Mouse (Mus musculus) frontal cortex, postnatal 10 days (tissue): ENCODE measurements around the gene Ppfibp1.

Source experiments
- DNase-seq, 2 experiments: peaks; one replicate each; pipeline ENCODE4 v3.0.0; 2022; ENCODE audit warnings: low spot score in 2 of 2, mixed read lengths in 1 of 2

Ppfibp1 gene

GRCm38 (mm10) chr6:146881896-146882770, 6.2 kb upstream of the Ppfibp1 start:
- no peak for DNase-seq

GRCm38 (mm10) chr6:146883426-146883825, 4.9 kb upstream of the Ppfibp1 start:
- no peak for DNase-seq

- no peak for DNase-seq
Measured at GRCm38 (mm10) chr6:146884171-146884570, 4.1 kb upstream of the Ppfibp1 start.

- no peak for DNase-seq
Measured at GRCm38 (mm10) chr6:146884851-146885250, 3.4 kb upstream of the Ppfibp1 start.

- no peak for DNase-seq
Measured at GRCm38 (mm10) chr6:146888660-146889490, 588 bp downstream of the Ppfibp1 start.

- DNase-seq, result no peak
Measured at GRCm38 (mm10) chr6:146890215-146890614, 1.9 kb downstream of the Ppfibp1 start.

GRCm38 (mm10) chr6:146890633-146891032, 2.3 kb downstream of the Ppfibp1 start:
- DNase-seq, result no peak

- DNase-seq, result no peak
Measured at GRCm38 (mm10) chr6:146893890-146894289, 5.6 kb downstream of the Ppfibp1 start.

GRCm38 (mm10) chr6:146898709-146899108, 10.4 kb downstream of the Ppfibp1 start:
- no peak for DNase-seq

GRCm38 (mm10) chr6:146899647-146900046, 11.4 kb downstream of the Ppfibp1 start:
- DNase-seq, result no peak

- DNase-seq, result no peak
Measured at GRCm38 (mm10) chr6:146901929-146902328, 13.6 kb downstream of the Ppfibp1 start.

- no peak for DNase-seq
Measured at GRCm38 (mm10) chr6:146903632-146904031, 15.3 kb downstream of the Ppfibp1 start.

- no peak for DNase-seq
Measured at GRCm38 (mm10) chr6:146904707-146905106, 16.4 kb downstream of the Ppfibp1 start.

GRCm38 (mm10) chr6:146906000-146906786, 17.9 kb downstream of the Ppfibp1 start:
- no peak for DNase-seq

- DNase-seq, result no peak
Measured at GRCm38 (mm10) chr6:146907061-146907794, 18.9 kb downstream of the Ppfibp1 start.

GRCm38 (mm10) chr6:146907795-146908190, 19.5 kb downstream of the Ppfibp1 start:
- DNase-seq, result no peak

- DNase-seq, result no peak
Measured at GRCm38 (mm10) chr6:146908801-146909200, 20.5 kb downstream of the Ppfibp1 start.

GRCm38 (mm10) chr6:146909725-146910489, 21.6 kb downstream of the Ppfibp1 start:
- no peak for DNase-seq

- no peak for DNase-seq
Measured at GRCm38 (mm10) chr6:146910801-146911200, 22.5 kb downstream of the Ppfibp1 start.

GRCm38 (mm10) chr6:146912835-146913488, 24.7 kb downstream of the Ppfibp1 start:
- no peak for DNase-seq
